Comparison of ENCODE assay signal across 16 mouse cellular contexts in the genomic region with DNA sequence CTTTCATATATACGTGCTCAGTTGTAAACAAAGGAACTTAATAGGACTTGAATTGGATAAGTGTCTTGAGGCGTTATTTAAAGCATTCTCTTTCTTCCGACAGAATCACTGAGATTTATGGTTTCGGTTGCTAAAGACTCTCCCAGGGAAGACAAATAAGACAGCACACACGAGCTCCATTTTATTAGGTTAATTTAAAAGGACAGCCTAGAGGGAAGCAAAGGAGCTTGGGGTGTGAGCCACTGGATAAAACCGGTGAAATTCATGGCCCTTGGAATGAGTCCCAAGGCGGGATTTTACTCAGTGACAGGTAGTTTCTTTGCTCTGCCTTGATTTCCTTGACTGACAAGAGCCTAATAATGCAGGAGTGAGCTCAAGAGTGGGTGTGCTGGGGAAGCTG.
"Had no signal": no experiment of that assay in that cellular context is flagged by ENCODE, and none has a peak within 500 bp of the region (broad histone marks: within the 10 kb centered on the region; RNA-seq: fewer than 3 reads in every experiment).

No protein-coding gene starts in this region.

- H3K27ac ChIP-seq: liver, embryonic 12.5 days; liver, embryonic 14.5 days; macrophage; midbrain, embryonic 13.5 days; midbrain, embryonic 15.5 days; stomach, embryonic 15.5 days; stomach, postnatal 0 days had no signal

- H3K4me2 ChIP-seq: liver, embryonic 12.5 days; lung, embryonic 14.5 days; midbrain, embryonic 11.5 days; midbrain, embryonic 13.5 days; midbrain, embryonic 15.5 days; stomach, embryonic 15.5 days had no signal

- H3K27me3 ChIP-seq: liver, embryonic 12.5 days; midbrain, embryonic 13.5 days; midbrain, embryonic 15.5 days; stomach, embryonic 15.5 days had no signal

- H3K9ac ChIP-seq: liver, embryonic 12.5 days; liver, embryonic 14.5 days; lung, embryonic 14.5 days; midbrain, embryonic 13.5 days; midbrain, embryonic 15.5 days; stomach, embryonic 15.5 days had no signal

- H3K4me1 ChIP-seq: liver, embryonic 12.5 days; megakaryocyte, embryonic 14.5 days; midbrain, embryonic 13.5 days; midbrain, embryonic 15.5 days; stomach, embryonic 15.5 days had no signal

- ATAC-seq: liver, embryonic 12.5 days; midbrain, embryonic 13.5 days; midbrain, embryonic 15.5 days had no signal

- H3K4me3 ChIP-seq: liver, embryonic 12.5 days; megakaryocyte, embryonic 14.5 days; midbrain, embryonic 13.5 days; midbrain, embryonic 15.5 days; stomach, embryonic 15.5 days had no signal

- H3K9me3 ChIP-seq: liver, embryonic 12.5 days; megakaryocyte, embryonic 14.5 days; midbrain, embryonic 13.5 days; midbrain, embryonic 15.5 days; stomach, embryonic 15.5 days had no signal

- DNase-seq: lung, adult 18-20 months; lung, embryonic 14.5 days; lung, postnatal 10 days; right cerebral cortex, postnatal 14 days; thymus, adult 2 months; thymus, postnatal 25 days; thymus, postnatal 4 days had no signal

- H3K36me3 ChIP-seq: liver, embryonic 12.5 days; midbrain, embryonic 13.5 days; midbrain, embryonic 15.5 days; stomach, embryonic 15.5 days had no signal
